Mouse (Mus musculus) gastrocnemius, postnatal 25 days (tissue): ENCODE measurements around the gene Cecr2. TPM values are rescaled to one million over a fixed set of nuclear protein-coding genes. Genes with fewer than 3 reads are reported as not detected.
A peak's percentile ranks its signal among the peaks of the same experiment; 100 is the strongest.
"Not testable (repeated sequence)": the region's sequence is repeated elsewhere in the genome, so short reads cannot be mapped to it uniquely, and the experiment has no call there.

Experiments
- DNase-seq: peaks from one replicate; pipeline ENCODE4 v3.0.0; 2022
- long read RNA-seq, 2 experiments: library from polyadenylated mRNA; stranded (forward); transcript quantifications; one replicate each; pipeline ENCODE4 v2.0.0; 2021
- total RNA-seq, 2 experiments: library from RNA; stranded (reverse); gene quantifications; 1 replicate in 1 of 2; 2 replicates in 1 of 2; pipeline ENCODE4 v1.2.3; 2021

The Cecr2 gene
- 10 to 100 TPM in 1 of 2 experiments, 1 to 10 TPM in 1; 8.6 to 11.4 TPM for total RNA-seq
- long read RNA-seq, experiment 1, partial matches to known transcripts: 1 of 4 reads
- long read RNA-seq, experiment 1, other reads (novel, unspliced or antisense): 3 of 4 reads
- long read RNA-seq, experiment 2, partial matches to known transcripts: 0 of 3 reads
- long read RNA-seq, experiment 2, other reads (novel, unspliced or antisense): 3 of 3 reads

GRCm38 (mm10) chr6:120665816-120666760 lies at the start of gene Cecr2:
Gene Cecr2, plus strand, starts transcription at chr6:120666369.
- DNase-seq: peak; percentile 67

- no peak for DNase-seq
Measured at GRCm38 (mm10) chr6:120617586-120617985, 48.6 kb upstream of the Cecr2 start.

GRCm38 (mm10) chr6:120618518-120619402 lies 47.4 kb upstream of the Cecr2 start:
- no peak for DNase-seq

GRCm38 (mm10) chr6:120620193-120620592 lies 46.0 kb upstream of the Cecr2 start:
- DNase-seq: no peak

- DNase-seq: no peak
Measured at GRCm38 (mm10) chr6:120625081-120625480, 41.1 kb upstream of the Cecr2 start.

- no peak for DNase-seq
Measured at GRCm38 (mm10) chr6:120627096-120627495, 39.1 kb upstream of the Cecr2 start.

- peak; percentile 8 for DNase-seq
Measured at GRCm38 (mm10) chr6:120628963-120629362, 37.2 kb upstream of the Cecr2 start.

GRCm38 (mm10) chr6:120635391-120636028 lies 30.7 kb upstream of the Cecr2 start:
- DNase-seq: no peak

- no peak for DNase-seq
Measured at GRCm38 (mm10) chr6:120639547-120639946, 26.6 kb upstream of the Cecr2 start.

- DNase-seq: no peak
Measured at GRCm38 (mm10) chr6:120641866-120642378, 24.2 kb upstream of the Cecr2 start.

- DNase-seq: no peak
Measured at GRCm38 (mm10) chr6:120643776-120644175, 22.4 kb upstream of the Cecr2 start.

- peak; percentile 18 for DNase-seq
Measured at GRCm38 (mm10) chr6:120644346-120645299, 21.5 kb upstream of the Cecr2 start.

GRCm38 (mm10) chr6:120647246-120648028 lies 18.7 kb upstream of the Cecr2 start:
- not testable (repeated sequence) for DNase-seq

GRCm38 (mm10) chr6:120648205-120648604 lies 18.0 kb upstream of the Cecr2 start:
- no peak for DNase-seq

GRCm38 (mm10) chr6:120652666-120653065 lies 13.5 kb upstream of the Cecr2 start:
- DNase-seq: no peak

- no peak for DNase-seq
Measured at GRCm38 (mm10) chr6:120655702-120656101, 10.5 kb upstream of the Cecr2 start.

GRCm38 (mm10) chr6:120658848-120659247 lies 7.3 kb upstream of the Cecr2 start:
- no peak for DNase-seq

- peak; percentile 73 for DNase-seq
Measured at GRCm38 (mm10) chr6:120665415-120665815, 754 bp upstream of the Cecr2 start.

GRCm38 (mm10) chr6:120666761-120667421 lies 722 bp downstream of the Cecr2 start:
- peak; percentile 39 for DNase-seq
